Mouse (Mus musculus) v-Abl transformed pro-B cells (cell line): ENCODE measurements around the gene Prr5l.

Experiments
- in situ Hi-C, 2 experiments: fragments of 400-800 bp; cut with MboI; formaldehyde crosslinking; loops; one replicate each; pipeline ENCODE4 v1.15.1; 2025; ENCODE audit not compliant: unreplicated experiment in 2 of 2

Prr5l gene

DNA sequence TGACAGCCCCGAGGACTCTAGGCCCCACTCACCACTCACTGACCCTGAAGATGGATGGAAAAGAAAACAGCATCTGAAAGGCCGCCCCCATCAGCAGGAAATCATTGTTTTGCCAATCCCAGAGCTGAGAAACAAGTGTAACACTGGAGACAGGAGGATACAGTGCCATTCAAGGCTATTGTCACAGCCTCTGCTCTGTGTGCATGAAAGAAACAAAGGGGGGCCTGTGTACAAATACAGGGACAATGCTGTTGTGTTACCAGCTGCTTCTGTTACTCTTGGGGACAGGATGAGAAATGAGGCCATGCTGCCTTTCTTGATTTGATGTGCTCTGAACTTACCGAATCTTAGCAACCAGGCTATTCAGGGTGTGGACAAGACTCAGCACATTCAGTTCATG is at the start of gene Prr5l:
Gene Prr5l (minus strand): TSS at position 30 of the 400 bp plus-strand sequence.
- in situ Hi-C loops, result loop anchor here in 1 of 2 experiments (25.0 kb wide), 1 partner anchor 1654 kb away; no protein-coding TSS in a partner anchor

DNA sequence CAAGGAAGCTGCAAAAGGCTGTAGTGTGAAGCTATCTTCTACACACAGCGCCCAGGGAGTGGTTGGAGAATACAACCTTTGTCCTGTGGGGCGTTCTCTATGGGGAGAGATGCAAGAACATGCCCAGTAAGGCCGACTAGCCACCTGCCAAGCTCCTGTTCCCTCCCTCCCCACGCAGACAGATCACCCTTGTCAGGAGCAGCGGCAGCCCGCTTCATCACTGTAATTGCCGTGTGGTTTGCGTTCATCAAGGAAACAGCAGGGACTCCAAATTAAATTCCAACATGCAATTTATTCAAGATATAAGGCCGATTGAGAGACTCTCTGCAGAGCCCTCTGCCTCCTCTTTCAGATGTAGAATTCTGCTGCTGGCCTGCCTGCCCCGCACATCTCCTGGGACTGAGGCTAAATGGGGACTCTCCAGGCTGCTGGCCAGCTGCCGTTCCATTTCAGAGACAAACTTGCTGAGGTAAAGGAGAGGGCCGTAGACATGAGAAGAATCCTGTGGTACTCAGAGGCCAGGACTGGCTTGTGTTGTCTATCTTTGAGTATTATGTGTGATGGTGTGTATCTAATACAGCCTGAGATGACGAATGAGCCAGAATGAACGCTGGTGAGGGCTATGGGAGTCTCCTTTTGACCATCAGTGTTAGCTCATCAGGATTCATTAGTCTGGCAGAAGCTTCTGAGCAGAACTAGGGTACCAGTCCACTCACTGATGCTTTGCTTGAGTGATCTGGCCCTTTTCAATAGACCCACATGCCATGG is 49.5 kb upstream of the Prr5l start:
- in situ Hi-C loops, result no loop called here

DNA sequence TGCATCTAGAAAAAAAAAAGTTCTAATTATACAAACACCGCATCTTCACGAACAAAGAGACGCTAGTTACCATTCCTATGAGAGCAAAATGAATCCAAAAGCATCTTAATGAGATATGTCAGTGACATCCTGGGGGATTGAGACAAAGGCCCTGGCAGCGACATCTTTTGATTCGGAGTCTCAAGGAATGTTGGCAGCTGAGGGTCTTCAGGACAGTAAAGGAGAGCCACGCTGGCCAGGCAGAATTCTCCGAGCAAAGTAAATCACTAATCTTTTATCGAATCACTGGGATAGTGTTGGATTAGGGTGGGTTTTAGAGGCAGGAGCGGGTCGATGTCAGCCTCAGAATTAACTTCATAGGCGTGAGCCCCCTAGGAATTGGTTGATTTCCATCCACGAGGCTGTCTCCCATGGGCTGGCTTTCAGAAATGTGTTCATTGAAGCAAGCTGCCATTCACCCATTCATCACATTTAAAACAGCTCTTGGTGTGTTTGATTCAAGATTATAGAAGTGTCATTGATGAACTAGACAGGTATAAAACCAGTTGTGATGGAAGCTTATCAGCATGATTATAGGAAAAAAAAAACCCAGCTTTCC is 42.9 kb upstream of the Prr5l start:
- in situ Hi-C loops, result no loop called here

DNA sequence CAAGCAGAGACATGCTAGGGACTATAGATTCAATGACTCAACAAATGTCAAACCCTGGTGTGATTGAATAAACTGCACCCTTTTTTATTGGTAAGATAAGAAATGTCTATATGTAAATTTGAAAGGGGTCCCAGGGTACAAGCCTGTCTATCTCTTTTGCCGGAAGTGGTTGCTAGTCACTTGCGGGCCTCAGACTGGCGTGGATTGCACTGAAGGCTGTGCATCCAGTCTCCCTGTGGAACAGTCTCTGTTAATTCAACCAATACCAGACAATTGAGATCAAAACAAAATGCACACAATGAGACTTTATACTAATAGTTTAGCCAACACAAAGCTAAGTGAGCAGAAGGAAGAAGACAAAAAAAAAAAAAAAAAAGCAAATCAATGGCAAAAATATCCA is 42.4 kb upstream of the Prr5l start:
- in situ Hi-C loops, result no loop called here

DNA sequence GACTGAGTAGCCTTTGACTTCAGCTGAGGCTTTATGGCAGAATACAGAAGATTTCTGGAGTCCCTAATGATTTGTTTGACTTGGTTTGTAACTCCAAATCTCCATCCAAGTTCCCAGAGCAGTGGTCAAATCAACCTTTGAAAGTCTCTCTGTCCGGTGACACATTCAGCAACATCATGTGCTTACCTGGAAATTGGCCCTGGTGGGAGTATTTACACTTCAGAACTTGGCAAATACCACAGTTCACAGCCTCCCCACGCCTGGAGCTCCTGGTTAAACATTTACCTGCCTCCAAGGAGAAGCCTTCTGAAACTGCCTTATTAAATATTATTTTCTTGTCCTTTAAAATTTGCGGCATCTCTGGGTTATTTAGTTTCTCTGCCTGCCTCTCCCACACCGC is 40.4 kb upstream of the Prr5l start:
- in situ Hi-C loops, result loop anchor here in 1 of 2 experiments (25.0 kb wide), 1 partner anchor 364 kb away; no protein-coding TSS in a partner anchor

DNA sequence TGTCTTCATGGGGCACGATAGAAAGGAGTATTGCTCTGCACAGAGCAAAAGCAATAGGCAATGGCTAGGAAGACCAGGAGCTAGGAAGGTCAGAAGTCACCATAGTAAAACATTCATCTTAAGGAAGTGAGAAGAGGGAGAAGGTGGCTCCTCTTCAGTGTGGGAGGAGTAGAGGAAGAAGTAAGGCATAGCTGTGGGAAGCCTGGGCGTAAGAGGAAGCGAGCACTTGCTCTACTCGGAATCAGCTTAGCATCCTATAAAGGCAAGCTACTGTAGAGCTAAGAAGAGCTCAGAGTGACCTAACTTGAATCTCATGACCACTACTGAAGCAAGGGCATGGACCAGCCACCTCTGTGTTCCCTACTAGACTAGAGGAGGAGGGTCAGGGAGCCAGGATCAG is 39.5 kb upstream of the Prr5l start:
- in situ Hi-C loops, result loop anchor here in 1 of 2 experiments (25.0 kb wide), 1 partner anchor 365 kb away; no protein-coding TSS in a partner anchor

DNA sequence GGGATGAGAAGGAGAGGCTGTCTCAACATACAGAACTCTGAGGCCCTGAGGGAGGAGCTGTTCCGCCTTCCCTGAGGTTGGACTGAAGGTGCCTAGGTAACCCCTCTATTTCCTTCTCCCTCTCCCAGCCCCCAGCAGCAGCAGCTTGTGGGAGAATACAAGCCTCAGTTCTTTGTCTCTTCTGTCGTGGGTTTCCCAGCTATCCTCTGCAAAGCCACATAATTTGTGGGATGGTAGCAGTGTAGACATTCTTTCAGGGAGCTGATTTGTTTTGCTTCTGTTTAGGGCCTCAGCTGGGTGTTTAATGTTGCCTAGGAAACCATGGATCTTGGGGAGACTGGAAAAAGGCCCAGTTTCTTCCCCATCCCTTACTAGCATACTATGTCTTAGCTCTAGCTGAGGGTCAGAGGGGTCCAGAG is 37.3 kb upstream of the Prr5l start:
- in situ Hi-C loops, result loop anchor here in 1 of 2 experiments (25.0 kb wide), 1 partner anchor 367 kb away; no protein-coding TSS in a partner anchor

DNA sequence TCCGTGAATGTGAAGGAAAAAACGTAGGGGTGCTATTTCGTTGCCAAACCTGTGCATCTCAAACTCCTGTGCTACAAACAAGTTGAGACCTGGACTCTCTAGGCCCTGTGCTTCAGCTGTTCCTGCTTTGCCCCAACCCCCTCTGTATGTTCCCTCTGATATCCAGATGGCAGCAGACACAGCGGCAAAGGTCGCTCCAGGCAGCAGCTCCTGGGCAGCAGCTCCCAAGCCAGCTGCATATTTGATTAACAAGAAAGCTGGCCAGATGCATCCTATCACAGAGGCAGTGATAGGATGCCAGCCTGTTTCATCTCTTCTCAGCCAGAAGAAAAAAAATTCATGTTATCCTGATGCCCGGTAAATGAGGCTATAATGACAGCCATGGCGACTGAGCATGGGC is 35.7 kb upstream of the Prr5l start:
- in situ Hi-C loops, result loop anchor here in 1 of 2 experiments (10.0 to 25.0 kb wide), 2 partner anchors 96 to 369 kb away; no protein-coding TSS in a partner anchor

DNA sequence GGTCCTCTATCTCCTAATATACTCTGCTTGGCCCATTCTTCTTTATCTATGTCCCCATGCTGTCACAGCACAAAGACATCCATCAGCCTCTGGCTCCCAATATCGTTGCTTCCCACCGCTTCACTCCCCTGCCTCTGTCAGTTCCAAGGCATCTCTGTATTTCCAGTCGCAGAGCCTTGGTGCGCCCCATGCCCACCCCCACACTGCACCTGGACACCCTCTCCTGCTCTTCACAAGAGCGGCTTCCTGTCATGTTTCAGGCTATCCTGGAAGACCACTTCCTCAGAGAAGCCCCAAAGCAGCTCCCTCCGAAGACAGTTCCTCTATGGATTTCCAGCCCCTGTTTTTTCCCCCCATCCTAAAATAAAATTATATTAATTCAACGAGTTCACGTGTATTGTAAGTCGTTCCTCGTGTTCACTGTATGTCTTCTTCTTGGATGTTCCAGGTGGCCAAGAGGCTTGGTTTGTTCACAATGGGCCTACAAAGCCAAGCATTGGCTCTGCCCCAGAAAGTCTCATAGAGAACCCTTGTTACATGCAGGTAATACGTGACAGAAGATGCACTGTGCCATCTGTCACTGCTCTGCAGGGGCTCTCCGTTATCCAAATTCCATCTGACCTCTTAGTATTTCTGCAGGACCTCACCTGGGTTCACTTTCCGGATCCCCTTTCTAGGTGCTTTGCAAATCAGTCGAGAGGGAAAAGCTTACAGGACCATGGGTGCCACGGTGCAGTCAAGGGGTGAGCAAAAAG is 26.7 kb upstream of the Prr5l start:
- in situ Hi-C loops, result loop anchor here (5.0 to 25.0 kb wide), 9 partner anchors 105 to 1435 kb away; no protein-coding TSS in a partner anchor

DNA sequence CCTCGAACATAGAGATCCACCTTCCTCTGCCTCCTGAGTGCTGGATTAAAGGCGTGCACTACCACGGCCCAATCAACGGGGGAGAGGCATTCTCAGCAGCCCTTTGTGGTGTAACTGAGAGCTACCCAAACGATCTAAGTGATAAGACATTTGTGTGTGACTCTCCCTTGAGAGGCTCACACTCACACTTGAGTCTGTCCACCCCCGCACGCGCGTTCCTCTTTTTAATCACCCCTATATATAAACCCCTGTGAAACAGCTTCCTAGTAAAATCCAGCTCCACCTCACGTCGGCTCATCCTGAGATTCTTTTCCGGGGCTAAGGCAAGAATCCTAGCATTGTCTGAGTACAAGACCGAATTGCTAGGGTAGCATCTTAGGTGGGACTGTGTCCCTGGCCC is 25.9 kb upstream of the Prr5l start:
- in situ Hi-C loops, result loop anchor here (5.0 to 25.0 kb wide), 7 partner anchors 204 to 1436 kb away; no protein-coding TSS in a partner anchor

DNA sequence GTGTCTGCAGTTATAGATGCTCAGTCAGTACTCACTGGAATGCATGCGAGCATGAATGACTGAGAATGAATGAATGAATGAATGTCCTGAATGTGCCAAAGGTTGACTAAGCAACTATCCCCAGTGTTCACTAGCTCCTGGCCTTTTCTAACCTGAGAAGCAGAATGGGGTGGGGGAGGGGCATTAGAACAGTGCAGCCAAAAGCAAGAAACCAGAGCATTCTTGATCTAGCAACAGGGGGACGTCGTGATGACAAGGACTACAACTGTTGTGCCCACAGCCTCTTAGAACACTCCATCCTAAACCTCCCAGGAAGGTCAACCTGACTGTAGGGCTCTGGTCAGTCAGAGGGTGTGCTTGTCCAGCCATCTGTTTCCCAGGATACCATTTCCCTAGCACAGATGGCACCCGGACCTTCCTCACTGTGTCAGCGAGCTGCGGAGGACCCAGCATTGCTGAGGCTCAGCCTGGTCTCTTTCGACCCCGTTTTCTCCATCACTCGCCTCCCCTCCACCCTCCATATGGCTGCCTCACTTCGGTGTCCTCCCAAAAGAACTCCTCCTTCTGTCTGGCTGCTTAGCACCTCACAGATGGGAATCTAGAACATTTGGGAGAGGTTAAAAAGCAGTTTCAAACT is 24.7 kb upstream of the Prr5l start:
- in situ Hi-C loops, result loop anchor here (5.0 to 25.0 kb wide), 7 partner anchors 203 to 1437 kb away; no protein-coding TSS in a partner anchor

DNA sequence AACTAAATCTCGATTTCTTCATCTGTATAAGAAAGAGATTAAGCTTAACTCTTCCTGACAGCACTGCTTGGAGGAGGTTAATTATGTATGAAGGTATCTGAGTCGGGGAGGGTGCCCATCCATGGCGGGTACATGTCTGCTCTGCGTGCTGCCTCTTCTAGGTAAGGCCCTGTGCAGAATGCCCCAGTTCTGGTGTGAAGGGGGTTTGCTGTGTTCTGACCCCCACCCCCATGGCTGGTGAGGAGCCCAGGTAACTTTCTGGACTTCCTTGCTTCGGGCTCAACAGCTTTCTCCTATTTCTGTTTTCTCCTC is 23.5 kb upstream of the Prr5l start:
- in situ Hi-C loops, result loop anchor here (5.0 to 25.0 kb wide), 7 partner anchors 202 to 1438 kb away; no protein-coding TSS in a partner anchor

DNA sequence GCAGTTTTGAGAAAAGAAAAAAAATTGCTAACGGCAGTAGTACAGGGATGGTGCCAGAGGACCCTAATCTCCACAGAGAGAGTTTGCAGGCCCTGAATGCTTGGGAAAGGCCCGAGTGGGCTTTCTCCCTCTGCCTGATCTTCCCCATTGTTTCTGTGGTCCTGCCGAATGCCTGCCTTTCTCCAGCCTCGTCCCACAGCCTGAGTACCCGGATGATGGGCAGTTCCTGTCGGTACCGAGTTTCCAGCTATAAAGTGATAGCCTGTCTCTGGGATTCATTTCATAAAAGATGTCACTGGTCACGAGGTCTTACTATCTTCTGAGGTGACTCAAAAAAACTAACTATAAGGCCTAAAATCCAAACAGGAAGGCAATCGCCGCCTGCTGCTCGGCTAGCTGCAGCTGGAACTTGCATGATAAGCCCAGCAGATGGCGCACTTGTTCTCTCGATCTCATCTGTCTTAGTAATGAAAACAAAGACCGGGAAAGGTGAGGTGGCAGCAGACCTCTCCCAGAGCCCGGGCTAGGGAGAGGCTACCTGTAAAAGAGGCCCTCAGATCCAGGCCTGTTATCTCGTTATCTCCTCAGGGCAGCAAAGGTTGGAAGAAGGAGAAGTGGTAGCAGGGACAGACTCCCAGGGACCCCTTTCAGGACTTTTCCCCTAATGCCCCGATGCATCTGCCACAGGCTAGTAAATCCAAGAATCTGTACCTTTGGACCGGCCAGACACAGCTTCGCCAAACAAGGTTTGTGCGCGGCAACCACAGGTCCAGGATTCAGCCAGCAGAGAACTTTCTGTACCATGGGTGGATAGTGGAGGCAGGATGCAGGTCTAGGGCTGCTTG is 22.9 kb upstream of the Prr5l start:
- in situ Hi-C loops, result loop anchor here (5.0 to 25.0 kb wide), 7 partner anchors 201 to 1439 kb away; no protein-coding TSS in a partner anchor

DNA sequence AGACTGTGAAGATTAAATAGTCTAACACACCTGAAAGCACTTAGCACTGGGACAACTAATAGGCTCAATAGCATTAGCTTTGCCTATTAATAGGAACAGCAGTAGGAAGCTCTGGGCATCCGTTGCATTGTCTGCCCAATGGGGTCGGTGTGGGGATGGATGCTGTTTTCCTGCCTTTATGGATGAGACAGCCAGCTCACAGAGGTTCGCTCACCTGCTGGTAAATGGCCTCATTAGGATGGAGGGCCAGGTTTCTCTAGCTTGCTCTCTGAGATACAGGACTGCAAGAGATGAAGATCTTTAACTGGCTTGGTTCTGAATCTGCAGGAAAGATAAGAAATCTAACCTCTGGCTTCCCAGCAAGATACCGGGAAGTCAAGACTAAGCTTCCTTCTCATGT is 19.4 kb upstream of the Prr5l start:
- in situ Hi-C loops, result loop anchor here (5.0 to 25.0 kb wide), 11 partner anchors 120 to 1443 kb away; partner anchors contain the start of gene Fjx1 (in 1 of the 2)

DNA sequence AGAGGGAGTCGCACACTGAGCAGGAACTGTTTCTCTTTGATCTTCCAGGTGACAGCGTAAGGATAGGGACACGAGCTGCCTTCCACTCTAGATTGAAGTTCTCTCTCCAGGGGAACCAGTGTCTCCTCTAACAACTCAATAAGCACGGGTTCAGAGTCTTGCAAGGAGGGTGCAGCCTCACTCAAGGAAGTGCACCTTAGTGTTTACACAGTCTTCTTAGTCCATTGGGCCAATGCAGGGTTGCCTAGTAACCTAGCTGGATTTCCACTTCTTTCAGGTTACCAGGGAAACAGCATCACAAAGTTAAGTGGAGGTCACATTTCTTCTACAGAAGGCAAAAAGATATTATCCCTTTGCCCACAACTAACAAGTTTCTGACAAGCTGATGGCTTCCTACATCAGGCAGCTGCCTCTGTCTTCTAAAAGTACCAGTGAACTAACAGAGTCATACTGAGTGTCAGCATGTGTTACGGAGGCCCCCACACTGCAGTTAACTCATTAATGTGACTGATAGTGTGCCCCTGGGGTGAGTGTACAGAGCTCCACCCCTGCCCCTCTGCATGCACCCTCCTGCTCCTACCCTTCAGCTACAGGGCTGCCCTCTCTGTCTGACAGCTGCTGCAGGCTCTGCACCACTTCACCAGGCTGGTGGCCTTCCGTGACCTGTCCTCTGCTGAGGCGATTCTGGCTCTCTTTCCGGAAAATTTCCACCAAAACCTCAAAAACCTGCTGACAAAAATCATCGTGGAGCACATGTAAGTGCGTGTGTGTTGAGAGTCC is 13.8 kb upstream of the Prr5l start:
- in situ Hi-C loops, result loop anchor here in 1 of 2 experiments (25.0 kb wide), 1 partner anchor 1641 kb away; no protein-coding TSS in a partner anchor

DNA sequence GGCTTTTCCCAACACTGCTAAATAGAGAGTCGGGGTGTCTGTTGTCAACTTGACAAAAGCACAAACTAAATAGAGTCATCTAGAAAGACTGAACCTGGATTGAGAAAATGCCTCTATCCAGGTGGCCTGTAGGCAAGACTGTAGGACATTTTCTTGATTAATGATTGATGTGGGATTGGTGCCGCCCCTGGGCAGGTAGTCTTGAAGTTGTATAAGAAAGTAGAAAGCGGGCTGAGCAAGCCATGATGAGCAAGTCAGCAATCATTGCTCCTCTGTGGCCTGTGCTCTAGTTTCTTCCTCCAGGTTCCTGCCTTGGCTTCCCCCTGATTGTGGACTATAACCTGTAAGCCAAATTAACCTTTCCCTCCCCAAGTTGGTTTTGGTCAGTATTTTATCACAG is 11.3 kb upstream of the Prr5l start:
- in situ Hi-C loops, result loop anchor here in 1 of 2 experiments (25.0 kb wide), 1 partner anchor 1643 kb away; no protein-coding TSS in a partner anchor

DNA sequence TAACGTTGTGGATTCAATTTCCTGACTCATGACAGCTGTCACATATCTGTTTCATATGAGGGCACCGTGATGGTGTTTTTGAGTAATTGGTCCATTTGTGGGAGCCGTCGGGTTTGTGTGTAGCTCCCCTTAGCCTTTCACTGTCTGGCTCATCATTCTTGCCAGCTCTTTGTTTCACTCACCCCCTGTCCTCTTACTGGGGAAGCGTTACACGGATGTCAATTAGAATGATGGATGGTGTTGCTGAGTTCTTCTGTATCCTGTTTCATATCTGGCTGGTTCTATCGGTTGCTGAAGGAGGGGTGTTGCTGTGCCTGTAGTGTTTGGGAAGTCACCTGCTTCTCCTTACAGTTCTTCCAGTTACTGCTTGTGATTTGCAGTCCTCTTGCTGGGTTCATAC is 8.3 kb upstream of the Prr5l start:
- in situ Hi-C loops, result loop anchor here in 1 of 2 experiments (25.0 kb wide), 1 partner anchor 1646 kb away; no protein-coding TSS in a partner anchor

DNA sequence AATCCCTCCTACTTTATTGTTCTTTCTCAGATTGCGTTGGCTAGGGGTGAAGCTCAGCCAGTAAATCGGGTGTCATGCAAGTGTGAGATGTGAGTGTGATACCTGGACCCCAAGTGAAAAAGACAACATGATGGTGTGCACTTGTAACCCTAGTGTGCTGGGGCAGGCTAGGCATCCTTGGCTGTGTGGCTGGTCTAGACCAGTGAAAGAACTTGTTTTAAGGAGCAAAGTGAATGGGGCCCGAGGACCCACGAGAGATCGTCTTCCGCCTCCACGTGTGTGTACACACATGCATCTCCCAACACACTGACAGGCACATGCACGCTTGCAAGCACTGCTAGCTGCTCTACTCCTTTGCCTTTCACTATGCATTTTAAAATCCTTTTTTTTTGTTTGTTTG is 6.1 kb upstream of the Prr5l start:
- in situ Hi-C loops, result loop anchor here in 1 of 2 experiments (25.0 kb wide), 1 partner anchor 1648 kb away; no protein-coding TSS in a partner anchor
